Mouse (Mus musculus) liver, embryonic 16.5 days (tissue): Measurements from ENCODE around the gene Repin1. TPM values are rescaled to one million over a fixed set of nuclear protein-coding genes. Genes with fewer than 3 reads are reported as not detected.

Experiments
- ATAC-seq: fragments of 200-750 bp; cut with Nextera tagmentation; 2 replicates; pipeline ENCODE4 v1.8.0; 2017; ENCODE audit warnings: low read depth, mild to moderate bottlenecking, moderate number of reproducible peaks, moderate library complexity
- H3K27ac ChIP-seq: fragments of 300-500 bp; sonication (generic); 2 replicates; pipeline ENCODE4 v1.5.1; 2014; ENCODE audit warnings: mild to moderate bottlenecking, low read length
- H3K27me3 ChIP-seq: fragments of 300-500 bp; sonication (generic); 2 replicates; pipeline ENCODE4 v1.6.1; 2014; ENCODE audit warnings: low read depth, low read length, mixed read lengths; ENCODE audit not compliant: control insufficient read depth, insufficient read depth
- H3K36me3 ChIP-seq: fragments of 300-500 bp; sonication (generic); 2 replicates; pipeline ENCODE4 v1.6.1; 2014; ENCODE audit warnings: mild to moderate bottlenecking; ENCODE audit not compliant: control insufficient read depth, insufficient read depth
- H3K4me1 ChIP-seq: fragments of 300-500 bp; sonication (generic); 2 replicates; pipeline ENCODE4 v1.6.1; 2014; ENCODE audit warnings: low read depth, low read length, mixed read lengths; ENCODE audit not compliant: control insufficient read depth
- H3K4me2 ChIP-seq: fragments of 300-500 bp; sonication (generic); 2 replicates; pipeline ENCODE4 v1.6.1; 2014; ENCODE audit warnings: low read depth, low read length, mixed read lengths
- H3K4me3 ChIP-seq: fragments of 300-500 bp; sonication (generic); 2 replicates; pipeline ENCODE4 v1.5.1; 2014; ENCODE audit warnings: low read depth, mild to moderate bottlenecking, low read length
- H3K9ac ChIP-seq: fragments of 300-500 bp; sonication (generic); 2 replicates; pipeline ENCODE4 v1.6.1; 2014; ENCODE audit warnings: low read depth, low read length
- H3K9me3 ChIP-seq: fragments of 300-500 bp; sonication (generic); replicated peaks from 2 replicates; pipeline ENCODE4 v1.6.1; 2016; ENCODE audit warnings: low read length; ENCODE audit not compliant: control insufficient read depth
- WGBS: fragments of 180-500 bp; shearing (Covaris S2); extraction: QIAGEN DNeasy Blood & Tissue Kit; methylation state at CpG from one replicate; pipeline ENCODE4 v1.1.7; 2014; ENCODE audit not compliant: insufficient replicate concordance; 5-methylcytosine and 5-hydroxymethylcytosine counted together
- polyA plus RNA-seq: library from polyadenylated mRNA; unstranded; fragments of >200 nt; fragmentation: Nextera tagmentation; extraction: Ambion mirVana; gene quantifications from 2 replicates; pipeline ENCODE4 v1.2.1, GENCODE M21; 2015

Gene Repin1
- polyA plus RNA-seq: 11.7 and 14.0 TPM in 2 replicates

- peaks cover 9% of the 10 kb centered on the region for H3K4me1 ChIP-seq
- no peaks in the 10 kb centered on the region for H3K9me3 ChIP-seq
- peaks cover 23% of the 10 kb centered on the region for H3K36me3 ChIP-seq
- H3K9ac ChIP-seq: peak within 1 kb of the TSS; percentile 70
- WGBS: 8% methylated on average over 45 of the region's 45 CpGs
- peak; percentile 89 for ATAC-seq
- H3K4me2 ChIP-seq: peak within 1 kb of the TSS; percentile 69
- peak within 1 kb of the TSS; percentile 70 for H3K4me3 ChIP-seq
- peak within 1 kb of the TSS; percentile 76 for H3K27ac ChIP-seq
- no peaks in the 10 kb centered on the region for H3K27me3 ChIP-seq
Measured at GRCm38 (mm10) chr6:48593158-48594042, at the start of gene Repin1, which contains the start of gene Gm44965. TSS of gene Repin1 (plus strand) at chr6:48593883. TSS of gene Gm44965 (plus strand) at chr6:48593941.

- no peak for ATAC-seq
Measured at GRCm38 (mm10) chr6:48545251-48545650, 48.4 kb upstream of the Repin1 start.

GRCm38 (mm10) chr6:48546271-48546670 lies 47.4 kb upstream of the Repin1 start:
- ATAC-seq: no peak
- Histone ChIP-seq H3K36me3 (no peaks in the 10 kb centered on the region), H3K4me2 (no peak overlapping the region), H3K4me3 (no peak overlapping the region), H3K27ac (no peak overlapping the region), H3K27me3 (no peaks in the 10 kb centered on the region), H3K4me1 (no peaks in the 10 kb centered on the region), H3K9me3 (no peaks in the 10 kb centered on the region), H3K9ac (no peak overlapping the region)
- 11% methylated on average over 1 of the region's 1 CpGs for whole genome bisulfite sequencing

More at GRCm38 (mm10) chr6:48545251-48545650, 48.4 kb upstream of the Repin1 start:
- H3K9ac ChIP-seq: no peak overlapping the region
- H3K4me3 ChIP-seq: no peak overlapping the region
- 55% methylated on average over 5 of the region's 5 CpGs for WGBS
- H3K9me3 ChIP-seq: no peaks in the 10 kb centered on the region
- no peak overlapping the region for H3K4me2 ChIP-seq
- no peaks in the 10 kb centered on the region for H3K4me1 ChIP-seq
- H3K27me3 ChIP-seq: no peaks in the 10 kb centered on the region
- H3K36me3 ChIP-seq: no peaks in the 10 kb centered on the region
- no peak overlapping the region for H3K27ac ChIP-seq

- no peak overlapping the region for H3K4me2 ChIP-seq
- ATAC-seq: no peak
- WGBS: 55% methylated on average over 4 of the region's 4 CpGs
- H3K9me3 ChIP-seq: no peaks in the 10 kb centered on the region
- no peaks in the 10 kb centered on the region for H3K36me3 ChIP-seq
- no peak overlapping the region for H3K4me3 ChIP-seq
- no peak overlapping the region for H3K9ac ChIP-seq
- H3K27me3 ChIP-seq: no peaks in the 10 kb centered on the region
- no peak overlapping the region for H3K27ac ChIP-seq
- H3K4me1 ChIP-seq: no peaks in the 10 kb centered on the region
Measured at GRCm38 (mm10) chr6:48546858-48547257, 46.8 kb upstream of the Repin1 start.

- Histone ChIP-seq H3K36me3 (no peaks in the 10 kb centered on the region), H3K4me2 (no peak overlapping the region), H3K9ac (no peak overlapping the region), H3K4me3 (no peak overlapping the region), H3K4me1 (no peaks in the 10 kb centered on the region), H3K9me3 (no peaks in the 10 kb centered on the region), H3K27me3 (no peaks in the 10 kb centered on the region), H3K27ac (no peak overlapping the region)
- ATAC-seq: no peak
- WGBS: 59% methylated on average over 6 of the region's 6 CpGs
Measured at GRCm38 (mm10) chr6:48548314-48548713, 45.4 kb upstream of the Repin1 start.

GRCm38 (mm10) chr6:48552918-48553317 lies 40.8 kb upstream of the Repin1 start:
- Histone ChIP-seq H3K4me3 (no peak overlapping the region), H3K4me2 (no peak overlapping the region), H3K9me3 (no peaks in the 10 kb centered on the region), H3K27me3 (no peaks in the 10 kb centered on the region), H3K36me3 (no peaks in the 10 kb centered on the region), H3K9ac (no peak overlapping the region), H3K27ac (no peak overlapping the region), H3K4me1 (no peaks in the 10 kb centered on the region)
- 43% methylated on average over 4 of the region's 4 CpGs for WGBS
- ATAC-seq: no peak

GRCm38 (mm10) chr6:48553819-48554218 lies 39.9 kb upstream of the Repin1 start:
- no peak for ATAC-seq
- H3K4me1 ChIP-seq: no peaks in the 10 kb centered on the region
- H3K36me3 ChIP-seq: no peaks in the 10 kb centered on the region
- no peaks in the 10 kb centered on the region for H3K27me3 ChIP-seq
- no peaks in the 10 kb centered on the region for H3K9me3 ChIP-seq
- H3K27ac ChIP-seq: peak overlapping the region; percentile 89; the same call in 1 of the 2 replicates
- 63% methylated on average over 4 of the region's 4 CpGs for WGBS
- H3K4me3 ChIP-seq: no peak overlapping the region
- peak overlapping the region; percentile 51; the same call in 1 of the 2 replicates for H3K4me2 ChIP-seq
- H3K9ac ChIP-seq: no peak overlapping the region

- peak; percentile 93 for ATAC-seq
- Histone ChIP-seq H3K4me2 (peak within 1 kb of the TSS; percentile 51), H3K36me3 (no peaks in the 10 kb centered on the region), H3K4me1 (no peaks in the 10 kb centered on the region), H3K27me3 (no peaks in the 10 kb centered on the region), H3K9me3 (no peaks in the 10 kb centered on the region), H3K4me3 (peak within 1 kb of the TSS; percentile 58), H3K9ac (peak within 1 kb of the TSS; percentile 3), H3K27ac (peak within 1 kb of the TSS; percentile 89)
- WGBS: under 1% methylated on average over 39 of the region's 39 CpGs
Measured at GRCm38 (mm10) chr6:48554280-48555103, 39.2 kb upstream of the Repin1 start, which contains the start of gene Lrrc61. TSS of gene Lrrc61 (plus strand) at chr6:48554796.
